Mouse (Mus musculus) T-cell, adult 2 months (primary cell): ENCODE data around the gene Srebf2.

ENCODE experiments used
- DNase-seq: peaks from one replicate; pipeline ENCODE4 v3.0.0; 2022; ENCODE audit warnings: low spot score

The Srebf2 gene

DNA sequence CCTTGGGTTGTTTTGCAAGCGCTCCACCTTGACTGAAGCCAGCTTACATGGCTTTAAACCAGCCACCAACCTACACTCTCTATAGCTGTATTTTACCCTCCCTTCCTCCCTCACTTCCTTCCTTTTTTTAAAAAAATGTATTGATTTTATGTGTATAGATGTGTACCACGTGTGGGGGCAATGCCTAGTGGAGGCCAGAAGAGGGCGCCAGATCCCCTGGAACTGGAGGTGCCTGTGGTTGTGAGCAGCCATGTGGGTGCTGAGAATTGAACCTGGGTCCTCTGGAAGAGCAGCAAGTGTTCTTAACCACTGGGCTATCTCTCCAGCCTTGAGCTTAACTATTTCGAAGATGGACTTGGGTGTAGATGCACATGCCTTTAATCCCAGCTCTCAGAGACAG, 35.3 kb downstream of the Srebf2 start:
- DNase-seq, result no peak

DNA sequence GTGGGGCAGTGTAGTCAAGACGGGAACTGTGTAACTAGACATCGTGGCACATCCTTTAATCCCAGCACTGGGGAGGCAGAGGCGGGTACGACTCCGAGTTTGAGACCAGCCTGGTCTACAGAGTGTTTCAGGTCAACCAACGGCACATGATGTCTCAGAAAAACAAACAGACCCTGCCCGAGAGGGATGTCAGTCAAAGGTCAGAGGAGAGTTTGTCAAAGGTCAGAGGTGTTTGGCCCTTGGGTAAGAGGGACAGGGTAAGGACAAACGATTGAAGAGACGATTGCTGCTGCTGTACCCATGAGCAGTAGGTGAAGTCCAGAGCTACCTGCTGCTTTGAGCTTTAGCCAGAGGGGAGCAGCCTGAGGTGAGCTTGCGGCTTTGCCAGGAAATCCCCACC, 36.6 kb downstream of the Srebf2 start:
- no peak for DNase-seq

DNA sequence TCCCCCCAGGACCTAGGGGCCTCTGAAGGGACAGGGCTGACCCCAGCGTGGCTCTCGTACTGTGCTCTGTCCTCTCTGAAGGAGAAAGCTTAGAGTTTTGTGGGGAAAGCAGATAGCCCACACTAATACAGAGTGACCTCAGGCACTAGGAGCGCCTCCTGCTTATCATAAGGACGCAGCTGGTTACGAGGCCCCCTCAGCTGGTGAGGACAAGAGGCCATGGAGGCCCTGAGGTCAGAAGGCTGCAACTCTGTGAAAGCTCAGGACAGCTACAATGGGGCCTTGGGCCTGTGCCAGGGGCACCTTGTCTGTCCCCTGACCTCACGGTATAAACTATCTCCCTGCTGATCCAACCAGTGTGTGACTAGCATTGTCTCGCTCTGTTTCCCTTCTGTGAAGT, 37.2 kb downstream of the Srebf2 start:
- DNase-seq, result no peak

DNA sequence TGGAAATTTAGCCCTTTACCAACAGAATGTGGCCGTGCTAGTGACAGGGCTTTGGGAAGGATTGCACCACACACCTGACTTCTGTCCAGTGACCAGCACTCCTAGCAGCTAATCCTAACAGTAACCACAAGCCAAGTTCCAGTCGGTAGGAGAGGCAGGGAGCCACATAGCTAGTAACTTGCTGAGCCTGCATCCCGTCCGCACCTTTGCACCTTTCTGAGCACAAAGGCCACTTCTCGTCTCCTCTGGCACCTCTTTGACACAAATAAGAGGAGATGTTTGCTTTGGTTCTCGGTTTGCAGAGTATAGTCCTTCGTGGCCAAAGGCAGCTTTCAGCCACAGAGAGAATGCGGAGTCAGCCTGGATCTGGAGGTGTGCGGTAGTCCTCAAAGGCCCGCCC, 37.7 kb downstream of the Srebf2 start:
- DNase-seq, result no peak

DNA sequence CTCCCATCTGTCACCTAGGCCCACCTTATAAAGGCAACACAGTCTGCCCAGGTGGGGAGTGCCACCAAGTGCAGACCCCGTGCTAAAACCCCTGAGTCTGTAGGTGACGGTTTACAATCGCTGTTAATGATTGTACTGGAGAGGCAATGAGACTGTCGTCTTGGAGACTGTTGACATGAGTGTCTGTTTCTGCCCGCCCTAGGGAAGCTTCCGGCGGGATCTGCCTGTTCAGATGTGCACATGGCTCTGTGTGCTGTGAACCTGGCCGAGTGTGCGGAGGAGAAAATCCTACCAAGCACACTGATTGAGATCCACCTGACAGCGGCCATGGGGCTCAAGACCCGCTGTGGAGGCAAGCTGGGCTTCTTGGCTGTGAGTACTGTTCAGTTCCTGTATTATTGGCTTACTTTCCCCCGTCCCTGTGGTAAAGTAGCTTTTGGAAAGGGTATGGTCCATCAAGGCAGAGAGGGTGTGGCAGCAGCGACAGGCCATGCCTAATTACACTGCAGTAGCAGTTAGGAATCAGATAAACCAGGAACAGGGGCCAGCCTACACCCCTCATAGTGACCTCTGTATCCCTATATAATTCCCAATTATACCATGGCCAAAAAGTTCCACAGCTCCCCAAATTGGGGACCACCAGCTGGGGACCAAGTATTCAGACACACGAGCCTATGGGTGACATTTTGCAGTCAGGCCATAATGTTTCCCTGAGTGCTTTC, 38.2 kb downstream of the Srebf2 start:
- no peak for DNase-seq

DNA sequence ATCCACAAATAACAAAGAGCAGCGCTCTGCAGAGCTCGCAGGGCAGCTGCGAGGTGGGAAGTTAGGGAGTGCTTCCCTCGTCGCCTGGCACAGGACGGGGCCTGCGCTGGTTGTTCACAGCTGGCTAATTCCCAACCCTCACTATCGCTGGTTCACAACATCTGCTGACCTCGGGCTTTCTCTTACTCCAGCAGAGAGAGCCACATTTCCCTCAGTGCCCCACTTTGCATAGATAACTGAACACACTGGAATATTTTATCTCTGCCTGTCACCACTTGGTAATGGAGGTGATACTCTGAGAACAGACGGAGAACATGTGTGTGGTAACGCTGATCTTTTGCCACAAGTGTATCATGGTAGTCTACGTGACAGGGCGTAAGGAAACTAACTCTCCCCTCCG, 39.1 kb downstream of the Srebf2 start:
- DNase-seq, result no peak

DNA sequence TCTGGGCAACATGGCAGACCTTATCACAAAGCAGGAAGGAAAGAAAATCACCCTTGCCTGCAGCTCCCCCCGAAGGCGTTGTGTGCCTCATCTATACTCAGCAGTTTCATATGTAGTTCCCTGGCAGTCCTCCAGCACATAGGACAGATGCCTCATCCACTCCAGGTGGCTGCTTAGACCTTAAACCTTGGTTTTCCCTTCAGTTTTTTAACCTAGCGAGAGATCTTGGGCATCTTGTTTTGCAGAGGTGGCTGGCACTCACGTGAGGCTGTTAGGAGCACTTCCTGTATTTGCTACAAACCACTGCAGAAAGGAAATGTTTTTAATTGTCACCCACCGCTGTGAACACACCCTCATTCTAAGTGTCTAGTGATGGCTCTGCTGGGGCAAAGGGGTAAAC, 40.0 kb downstream of the Srebf2 start:
- DNase-seq, result peak; percentile 81

DNA sequence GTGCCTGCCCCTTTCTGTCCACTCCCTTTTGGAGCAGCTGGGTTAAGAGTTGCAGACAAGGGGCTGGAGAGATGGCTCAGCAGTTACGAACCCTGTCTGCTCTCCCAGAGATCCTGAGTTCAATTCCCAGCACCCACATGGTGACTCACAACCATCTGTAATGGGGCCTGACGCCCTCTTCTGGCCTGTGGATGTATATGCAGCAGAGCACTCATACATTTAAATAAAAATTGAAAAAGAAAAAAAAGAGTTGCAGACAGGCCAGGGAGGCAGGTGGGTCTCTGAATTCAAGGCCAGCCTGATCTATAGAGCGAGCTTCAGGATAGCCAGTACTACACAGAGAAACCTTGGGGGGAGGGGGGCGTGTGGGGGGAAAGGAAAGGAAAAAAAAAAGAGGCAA, 40.4 kb downstream of the Srebf2 start:
- no peak for DNase-seq

DNA sequence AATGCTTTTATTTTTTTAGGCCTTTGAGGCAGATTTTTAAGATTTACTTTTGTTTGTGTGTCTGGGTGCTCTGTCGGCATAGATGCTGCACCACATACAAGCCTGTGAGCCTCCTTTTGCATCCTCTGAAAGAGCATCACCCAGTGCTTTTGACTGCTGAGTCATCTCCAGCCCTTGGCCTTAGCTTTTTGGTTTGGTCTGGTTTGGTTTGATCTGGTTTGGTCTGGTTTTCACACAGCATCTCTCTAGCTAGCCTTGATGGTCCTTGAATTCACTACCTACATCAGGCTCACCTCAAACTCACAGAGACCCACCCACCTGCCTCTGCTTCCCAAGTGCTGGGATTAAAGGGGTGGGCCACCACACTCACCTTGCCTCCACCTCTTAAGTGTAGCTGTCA, 40.9 kb downstream of the Srebf2 start:
- no peak for DNase-seq

DNA sequence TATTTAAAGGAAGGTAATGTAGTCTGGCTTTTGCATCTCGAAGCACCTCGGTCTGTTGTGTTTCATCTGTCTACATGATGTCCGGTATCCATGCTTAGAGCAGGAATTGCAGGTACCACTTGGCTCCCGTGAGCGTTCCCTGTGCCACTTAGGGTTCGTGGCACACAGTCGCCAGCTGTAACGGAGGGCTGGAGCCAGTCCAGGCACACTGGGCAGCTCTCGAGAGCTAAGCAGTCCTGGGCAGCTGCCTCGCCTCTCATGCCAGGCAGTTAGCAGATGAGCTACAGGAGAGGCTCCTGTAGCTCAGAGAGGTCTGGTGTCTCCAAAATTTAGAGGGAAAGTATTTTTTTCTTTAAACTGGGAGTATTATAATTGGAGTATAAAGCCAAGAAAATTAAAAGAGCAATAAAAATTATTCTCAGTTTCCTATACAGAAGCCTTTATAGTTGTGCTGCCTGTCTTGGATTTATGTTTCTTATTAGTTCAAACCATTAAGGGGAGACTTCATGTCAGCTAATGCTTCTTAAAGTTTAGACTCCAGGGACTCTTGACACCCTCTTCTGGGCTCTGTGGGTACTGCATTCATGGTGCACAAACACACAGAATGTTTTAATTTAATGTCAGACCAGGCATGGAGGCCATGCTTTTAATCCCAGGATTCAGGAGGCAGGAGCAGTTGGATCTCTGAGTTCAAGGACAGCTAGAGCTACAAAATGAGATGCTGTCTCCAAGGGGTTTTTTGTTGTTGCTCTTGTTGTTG, 41.7 kb downstream of the Srebf2 start:
- DNase-seq, result peak; percentile 52

DNA sequence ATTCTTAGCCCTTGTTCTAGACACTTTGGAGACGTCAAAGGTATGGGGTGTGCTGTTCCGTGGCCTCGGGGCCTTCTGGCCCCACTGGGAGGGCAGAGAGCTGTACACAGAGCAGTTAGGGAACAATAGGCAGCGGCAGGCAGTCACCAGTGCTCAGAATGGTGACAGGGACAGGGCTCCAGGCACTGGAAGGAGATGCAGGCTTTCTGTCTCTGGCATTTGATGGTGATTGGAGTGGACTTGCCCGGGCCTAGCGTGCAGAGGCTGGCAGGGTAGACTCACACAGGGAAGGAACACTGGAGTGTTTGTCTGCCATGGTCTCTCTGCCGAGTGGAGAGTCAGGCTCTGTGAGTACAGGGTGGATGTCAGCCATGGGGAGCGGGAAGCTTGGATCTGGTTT, 45.6 kb downstream of the Srebf2 start:
- DNase-seq, result no peak

DNA sequence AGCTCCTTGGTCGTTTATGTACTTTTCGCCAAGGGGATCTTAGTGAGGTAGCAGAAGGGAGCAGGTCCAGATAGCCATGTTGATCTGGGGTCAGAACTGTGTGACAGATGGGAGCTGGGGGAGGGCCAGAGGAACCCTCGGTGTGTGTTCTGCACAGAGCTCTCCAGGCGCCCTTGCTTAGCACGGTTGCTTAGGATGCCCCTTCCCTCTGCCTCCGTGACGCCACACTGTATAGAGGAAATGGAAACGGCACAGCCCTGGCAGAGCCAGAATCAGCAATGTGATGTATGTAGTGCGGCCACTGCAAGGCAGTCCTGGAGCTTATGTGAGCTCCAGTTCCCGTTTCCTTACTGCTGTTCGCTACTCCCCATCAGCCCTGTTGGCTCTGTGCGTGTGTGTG, 49.3 kb downstream of the Srebf2 start:
- DNase-seq, result no peak

DNA sequence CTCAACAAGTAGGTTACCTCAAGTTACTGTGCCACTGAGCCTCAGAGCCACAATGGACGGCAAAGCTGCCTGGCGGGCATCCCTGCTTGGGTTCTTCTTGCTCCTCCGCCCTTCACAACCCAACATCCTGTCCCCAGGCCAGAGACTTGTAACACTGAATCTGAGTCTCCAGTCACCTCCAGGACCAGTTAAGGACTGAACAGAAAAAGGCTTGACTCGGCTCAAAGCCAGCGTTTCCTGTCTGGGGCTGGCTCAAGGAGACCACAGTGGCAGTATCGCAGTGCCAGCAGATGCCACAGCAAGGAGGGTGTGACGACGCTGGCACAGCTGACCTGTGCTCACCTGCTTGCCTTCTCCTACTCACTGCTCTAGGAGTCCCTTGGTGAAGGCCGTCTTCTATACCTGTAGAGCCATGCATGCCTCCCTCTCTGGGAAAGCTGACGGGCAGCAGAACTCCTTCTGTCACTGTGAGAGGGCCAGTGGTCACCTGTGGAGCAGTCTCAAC, 50.3 kb downstream of the Srebf2 start:
- DNase-seq, result no peak

DNA sequence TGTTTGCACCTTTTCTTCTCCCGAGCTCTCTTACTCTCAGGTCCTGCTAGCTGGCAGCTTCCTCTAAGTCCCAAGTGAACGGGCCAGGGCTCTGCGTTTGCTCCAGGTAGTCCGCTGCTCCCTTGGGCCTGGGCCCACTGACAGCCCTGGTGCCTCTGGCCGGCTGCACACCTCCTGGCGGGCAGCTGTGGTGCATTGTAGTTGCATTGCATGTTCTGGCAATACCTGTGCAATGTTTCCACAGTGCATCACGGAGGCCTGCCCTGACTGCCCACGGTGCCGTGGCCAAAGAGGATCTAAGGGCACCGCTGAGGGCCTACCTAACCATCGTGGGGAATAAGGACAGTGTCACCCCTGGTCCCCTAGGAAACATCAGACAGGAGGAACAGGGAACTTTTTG, 51.0 kb downstream of the Srebf2 start:
- DNase-seq, result no peak

DNA sequence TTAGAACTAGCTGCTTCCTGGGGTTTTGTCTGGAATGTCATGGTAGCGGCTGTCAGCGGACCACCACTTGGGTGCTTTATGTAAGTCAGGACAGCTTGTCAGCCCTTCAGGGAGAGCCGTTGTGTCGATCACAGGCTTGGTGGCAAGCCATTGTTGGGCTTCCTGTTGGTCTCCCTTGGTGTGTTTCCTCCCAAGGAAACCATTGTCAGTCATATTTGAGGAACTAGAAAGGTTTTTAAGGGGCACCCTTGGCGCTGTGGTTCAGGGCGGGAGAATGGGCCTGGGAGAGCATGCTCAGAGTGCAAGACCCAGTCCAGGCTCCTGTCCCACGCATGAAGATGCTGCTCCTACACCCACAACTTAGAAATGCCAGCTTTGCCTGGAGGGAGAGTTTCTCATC, 51.4 kb downstream of the Srebf2 start:
- DNase-seq, result no peak

DNA sequence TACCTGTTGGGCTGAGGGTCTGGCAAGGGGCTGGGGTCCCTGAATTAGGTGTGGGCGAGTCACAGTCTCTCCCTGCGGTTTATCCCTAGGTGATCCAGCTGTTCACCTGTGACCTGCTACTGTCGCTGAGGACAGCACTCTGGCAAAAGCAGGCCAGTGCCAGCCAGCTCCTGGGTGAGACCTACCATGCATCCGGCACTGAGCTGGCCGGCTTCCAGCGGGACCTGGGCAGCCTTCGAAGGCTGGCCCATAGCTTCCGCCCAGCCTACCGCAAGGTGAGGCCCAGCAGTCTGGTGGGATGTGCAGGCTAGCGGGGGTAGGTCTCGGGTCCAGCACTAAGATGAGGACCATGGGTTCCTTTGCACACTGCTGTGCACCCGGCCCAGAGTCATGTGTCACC, 52.6 kb downstream of the Srebf2 start:
- no peak for DNase-seq

DNA sequence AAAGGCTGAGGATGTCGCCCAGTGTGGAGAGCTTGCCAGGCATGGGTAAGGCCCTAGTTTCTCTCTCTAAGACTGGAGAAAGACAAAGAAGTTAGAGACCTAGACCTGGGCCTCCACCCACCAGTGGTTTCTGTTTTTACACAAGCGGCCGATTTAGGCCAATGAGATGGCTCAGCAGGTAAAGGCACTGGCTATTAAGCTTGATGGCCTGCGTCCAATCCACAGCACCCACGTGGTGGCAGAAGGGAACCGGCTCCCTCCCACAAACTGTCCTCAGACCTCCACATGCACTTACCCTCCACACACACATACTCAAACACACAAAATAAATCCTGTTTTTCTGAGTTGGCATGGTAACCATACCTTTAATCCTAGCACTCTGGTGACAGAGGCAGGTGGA, 55.1 kb downstream of the Srebf2 start:
- no peak for DNase-seq

DNA sequence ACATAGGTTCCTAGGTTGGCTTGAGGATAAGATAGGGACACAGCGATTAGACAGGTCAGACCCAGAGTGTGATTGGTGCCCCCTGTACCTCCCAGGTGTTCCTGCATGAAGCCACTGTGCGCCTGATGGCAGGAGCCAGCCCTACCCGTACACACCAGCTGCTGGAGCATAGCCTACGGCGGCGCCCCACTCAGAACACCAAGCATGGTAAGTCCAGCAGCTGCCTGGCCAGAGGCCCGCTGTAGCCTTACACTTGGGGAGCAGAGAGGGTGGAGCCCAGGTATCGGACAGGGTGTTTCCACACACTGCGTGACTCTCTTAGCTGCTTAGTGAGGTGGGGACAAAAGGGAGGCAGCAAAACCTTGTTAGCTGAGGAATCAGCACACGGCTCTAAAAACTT, 56.1 kb downstream of the Srebf2 start:
- DNase-seq, result no peak

DNA sequence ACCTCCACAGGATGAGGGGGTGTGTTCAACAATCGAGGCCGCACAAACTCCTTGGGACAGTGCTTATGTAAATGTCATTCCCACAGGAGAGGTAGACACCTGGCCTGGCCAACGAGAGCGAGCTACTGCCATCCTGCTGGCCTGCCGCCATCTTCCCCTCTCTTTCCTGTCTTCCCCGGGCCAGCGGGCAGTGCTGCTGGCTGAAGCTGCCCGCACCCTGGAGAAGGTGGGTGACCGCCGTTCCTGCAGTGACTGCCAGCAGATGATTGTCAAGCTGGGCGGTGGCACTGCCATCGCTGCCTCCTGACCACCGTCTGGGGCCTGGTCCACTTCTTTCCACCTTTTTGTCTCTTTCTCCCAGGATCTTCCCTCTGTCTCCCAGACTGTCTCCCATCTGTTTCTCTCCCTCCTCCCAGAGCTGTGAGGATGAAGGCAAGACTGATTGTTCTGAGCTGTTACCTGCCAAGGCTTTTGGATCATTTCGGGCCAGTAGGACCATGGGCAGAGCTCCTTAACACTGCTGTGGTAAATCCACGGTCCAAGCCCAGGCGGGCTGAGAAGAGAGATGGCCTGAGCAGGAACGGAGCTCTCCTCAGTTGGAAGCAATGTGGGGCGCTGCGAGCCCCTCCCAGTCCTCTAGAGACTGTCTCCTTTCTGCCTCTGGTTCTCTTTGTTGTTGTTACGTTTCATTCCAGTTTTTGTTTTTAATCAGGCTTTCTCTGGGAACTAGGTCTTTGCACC, 56.8 kb downstream of the Srebf2 start:
- DNase-seq, result no peak

DNA sequence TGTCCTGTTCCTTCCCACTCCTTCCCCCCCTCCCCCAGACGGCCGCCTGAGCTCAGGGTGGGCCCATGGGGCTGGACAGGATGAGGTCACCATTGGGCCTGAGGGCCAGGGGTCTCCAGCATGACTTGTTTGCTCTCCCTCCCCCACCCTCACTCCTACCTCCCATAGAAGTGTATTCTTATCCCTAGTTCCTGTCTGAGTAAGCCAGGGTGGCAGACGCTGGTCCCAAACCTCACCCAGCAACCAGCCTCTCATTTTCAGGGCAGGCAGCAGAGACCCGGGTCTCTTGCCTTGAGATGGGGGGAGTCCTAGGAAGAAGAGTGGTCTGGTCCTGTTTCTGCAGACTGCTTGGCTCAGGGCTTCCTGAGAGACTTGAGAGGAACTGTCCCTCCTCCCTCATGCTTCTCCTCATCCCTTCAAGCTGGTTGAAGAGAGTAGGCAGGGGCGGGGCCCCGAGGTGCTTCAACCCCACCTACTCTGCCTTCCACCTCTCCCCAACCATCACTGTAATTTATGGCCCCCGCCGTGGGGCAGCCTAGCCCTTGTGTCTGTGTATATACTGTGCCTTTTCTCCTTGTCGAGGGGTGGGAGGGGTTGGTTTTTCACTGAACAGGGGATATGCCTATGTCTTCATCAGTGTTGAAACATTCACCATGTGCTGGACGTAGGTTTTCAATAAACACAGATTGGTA, 57.8 kb downstream of the Srebf2 start:
- DNase-seq, result no peak

DNA sequence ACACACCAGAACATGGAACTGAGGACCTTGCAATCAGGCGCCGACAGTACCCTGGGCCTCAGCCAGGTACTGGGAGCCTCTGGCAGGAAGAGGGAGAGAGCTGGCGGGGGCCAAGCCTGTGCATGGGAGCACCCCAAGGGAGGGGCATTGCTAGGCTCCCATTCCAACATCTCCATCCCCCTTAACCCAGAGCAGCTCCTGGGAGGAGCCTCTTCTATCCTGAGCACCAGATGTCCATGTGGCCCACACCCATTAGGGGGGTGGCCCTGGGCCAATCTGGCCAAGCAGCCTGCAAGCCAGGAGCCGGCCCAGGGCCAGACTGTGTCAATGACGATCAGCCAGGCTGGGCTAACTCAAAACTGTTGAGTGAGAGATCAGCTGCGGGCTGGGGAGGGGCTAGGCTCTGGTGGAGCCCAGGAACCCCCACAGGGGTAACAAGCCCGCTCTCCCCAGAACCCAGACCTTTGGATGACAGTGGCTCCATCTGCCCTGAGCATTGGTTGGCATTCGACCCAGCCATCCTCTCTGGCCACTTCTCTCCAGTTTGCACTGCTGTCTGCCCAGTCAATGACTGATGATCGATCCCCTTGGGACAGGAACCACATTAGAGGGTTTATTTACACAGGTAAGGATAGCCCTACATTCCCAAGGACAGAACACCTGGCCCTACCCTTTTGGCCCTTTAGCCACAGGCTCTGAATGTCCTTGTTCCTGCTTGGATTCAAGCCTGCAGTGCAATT, 59.6 kb downstream of the Srebf2 start:
- DNase-seq, result no peak

DNA sequence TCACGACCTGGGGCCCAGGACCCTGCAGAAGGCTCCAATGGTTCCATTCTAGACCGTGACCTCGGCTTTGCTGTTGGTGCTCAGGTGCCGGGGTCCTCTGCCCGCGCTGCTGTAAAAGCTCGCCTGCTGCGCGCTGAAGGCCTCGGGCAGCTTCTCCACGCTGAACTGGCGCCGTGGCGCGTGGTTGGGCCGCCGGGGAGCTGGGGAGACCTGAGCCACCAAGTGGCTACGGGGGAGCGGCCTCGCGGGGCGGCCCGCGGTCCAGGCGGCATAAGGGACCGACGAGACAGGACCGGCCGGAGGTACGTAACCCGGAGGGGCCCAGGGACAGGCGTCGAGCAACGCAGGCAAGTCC, 60.1 kb downstream of the Srebf2 start:
- DNase-seq, result no peak
